Mouse (Mus musculus): ENCODE measurements around the gene Tchhl1. TPM values are rescaled to one million over a fixed set of nuclear protein-coding genes. Genes with fewer than 3 reads are reported as not detected.
"Not testable (repeated sequence)": the region's sequence is repeated elsewhere in the genome, so short reads cannot be mapped to it uniquely, and the experiment has no call there.

Tchhl1 gene
- polyA plus RNA-seq, 1 experiment from 2014 or later: 0.38 TPM

DNA sequence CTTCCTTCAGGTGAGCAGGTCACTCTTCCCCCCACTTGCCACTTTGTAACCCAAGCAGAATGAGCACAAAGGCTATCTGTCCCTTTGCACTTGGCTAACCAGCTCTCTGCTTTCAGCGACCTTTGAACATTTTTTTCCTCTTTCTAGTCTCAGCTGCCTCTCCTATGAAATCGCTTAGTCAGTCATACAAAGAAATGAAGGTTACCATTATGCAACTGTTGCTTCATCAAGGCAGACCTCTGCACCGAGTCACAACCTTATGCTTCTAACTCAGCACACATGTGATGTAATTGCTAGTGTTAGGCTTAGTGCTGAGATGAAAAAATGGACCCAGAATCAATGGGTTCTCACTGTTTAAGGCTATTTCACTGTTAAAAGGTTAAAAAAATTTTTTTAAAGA, 1.1 kb downstream of the Tchhl1 start:
- Histone ChIP-seq H3K9me3 (replicated peaks) (no peaks in the 10 kb centered on the region), H3K9ac (no peak overlapping the region), H3K4me2 (no peak overlapping the region), H3K4me1 (0 out of 2 replicates have a peak, but pooled peaks cover 7% of the 10 kb centered on the region), H3K27me3 (no peaks in the 10 kb centered on the region), H3K4me3 (replicated peaks) (no peak overlapping the region), H3K27ac (no peak overlapping the region), H3K36me3 (no peaks in the 10 kb centered on the region)
- no peak for ATAC-seq (replicated peaks; ENCODE audit: low FRiP score)
- 74% methylated on average over 3 of the region's 3 CpGs for WGBS

- 90% methylated on average over 1 of the region's 1 CpGs for WGBS
- Histone ChIP-seq H3K4me3 (replicated peaks) (no peak overlapping the region), H3K9me3 (replicated peaks) (no peaks in the 10 kb centered on the region), H3K27ac (no peak overlapping the region), H3K27me3 (no peaks in the 10 kb centered on the region), H3K4me2 (no peak overlapping the region), H3K36me3 (no peaks in the 10 kb centered on the region), H3K4me1 (no peaks in the 10 kb centered on the region), H3K9ac (no peak overlapping the region)
- no peak for ATAC-seq (replicated peaks; ENCODE audit: low FRiP score)
Measured at GRCm38 (mm10) chr3:93480053-93480452, 11.5 kb downstream of the Tchhl1 start.

GRCm38 (mm10) chr3:93481982-93482616, 13.5 kb downstream of the Tchhl1 start:
- 62% methylated on average over 2 of the region's 2 CpGs for WGBS
- no peaks in the 10 kb centered on the region for H3K9me3 ChIP-seq (replicated peaks)
- no peak for ATAC-seq (replicated peaks; ENCODE audit: low FRiP score)

GRCm38 (mm10) chr3:93485611-93486010, 17.1 kb downstream of the Tchhl1 start:
- H3K4me1 ChIP-seq: no peaks in the 10 kb centered on the region
- no peaks in the 10 kb centered on the region for H3K9me3 ChIP-seq (replicated peaks)
- H3K9ac ChIP-seq: no peak overlapping the region
- 90% methylated on average over 3 of the region's 3 CpGs for WGBS
- no peaks in the 10 kb centered on the region for H3K36me3 ChIP-seq
- H3K27me3 ChIP-seq: no peaks in the 10 kb centered on the region
- no peak overlapping the region for H3K4me2 ChIP-seq
- no peak for ATAC-seq (replicated peaks; ENCODE audit: low FRiP score)
- no peak overlapping the region for H3K4me3 ChIP-seq (replicated peaks)
- H3K27ac ChIP-seq: no peak overlapping the region

More at GRCm38 (mm10) chr3:93481982-93482616, 13.5 kb downstream of the Tchhl1 start:
- Histone ChIP-seq H3K36me3 (no peaks in the 10 kb centered on the region), H3K27me3 (no peaks in the 10 kb centered on the region), H3K27ac (no peak overlapping the region), H3K4me2 (no peak overlapping the region), H3K4me3 (replicated peaks) (no peak overlapping the region), H3K4me1 (no peaks in the 10 kb centered on the region), H3K9ac (no peak overlapping the region)

DNA sequence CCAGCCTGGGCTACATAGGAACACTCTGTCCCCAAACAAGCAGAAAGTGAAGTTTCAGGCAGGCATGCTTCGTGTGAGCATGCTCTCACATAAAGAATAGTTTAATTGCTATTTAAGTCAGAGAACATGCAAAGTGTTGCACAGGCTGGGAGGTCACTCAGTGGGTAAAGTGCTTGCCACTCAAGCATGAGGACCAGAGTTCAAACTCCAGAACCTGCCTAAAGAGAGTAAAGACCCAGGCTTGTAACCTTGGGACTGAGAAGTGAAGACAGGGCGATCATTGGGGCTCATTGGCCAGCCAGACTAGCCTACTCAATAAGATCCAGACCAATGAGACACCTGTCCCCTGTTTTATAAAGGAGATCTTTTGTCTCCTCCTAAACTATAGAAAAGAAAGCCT, 20.0 kb downstream of the Tchhl1 start:
- Histone ChIP-seq H3K36me3 (no peaks in the 10 kb centered on the region), H3K9ac (no peak overlapping the region), H3K4me3 (replicated peaks) (no peak overlapping the region), H3K27me3 (no peaks in the 10 kb centered on the region), H3K27ac (no peak overlapping the region), H3K4me2 (no peak overlapping the region), H3K4me1 (no peaks in the 10 kb centered on the region), H3K9me3 (replicated peaks) (no peaks in the 10 kb centered on the region)
- ATAC-seq (replicated peaks; ENCODE audit: low FRiP score): no peak
- WGBS: 82% methylated on average over 2 of the region's 2 CpGs

- no peaks in the 10 kb centered on the region for H3K4me1 ChIP-seq
- no peaks in the 10 kb centered on the region for H3K9me3 ChIP-seq (replicated peaks)
- 71% methylated on average over 3 of the region's 3 CpGs for WGBS
- H3K9ac ChIP-seq: no peak overlapping the region
- no peaks in the 10 kb centered on the region for H3K36me3 ChIP-seq
- H3K27ac ChIP-seq: no peak overlapping the region
- H3K27me3 ChIP-seq: no peaks in the 10 kb centered on the region
- no peak overlapping the region for H3K4me2 ChIP-seq
- no peak overlapping the region for H3K4me3 ChIP-seq (replicated peaks)
- no peak for ATAC-seq (replicated peaks; ENCODE audit: low FRiP score)
Measured at GRCm38 (mm10) chr3:93492176-93492575, 23.6 kb downstream of the Tchhl1 start.

GRCm38 (mm10) chr3:93493992-93494391, 25.4 kb downstream of the Tchhl1 start:
- no peak overlapping the region for H3K9ac ChIP-seq
- ATAC-seq (replicated peaks; ENCODE audit: low FRiP score): peak; percentile 78
- no peak overlapping the region for H3K4me3 ChIP-seq (replicated peaks)
- H3K36me3 ChIP-seq: no peaks in the 10 kb centered on the region
- H3K27me3 ChIP-seq: no peaks in the 10 kb centered on the region
- H3K4me1 ChIP-seq: no peaks in the 10 kb centered on the region
- 2% methylated on average over 4 of the region's 4 CpGs for WGBS
- H3K9me3 ChIP-seq (replicated peaks): no peaks in the 10 kb centered on the region
- no peak overlapping the region for H3K27ac ChIP-seq
- H3K4me2 ChIP-seq: no peak overlapping the region

- not testable (repeated sequence) for H3K4me3 ChIP-seq (replicated peaks); H3K36me3 ChIP-seq; H3K9ac ChIP-seq; H3K27ac ChIP-seq; H3K4me1 ChIP-seq; H3K27me3 ChIP-seq; H3K9me3 ChIP-seq (replicated peaks); H3K4me2 ChIP-seq; ATAC-seq (replicated peaks; ENCODE audit: low FRiP score)
- 29% methylated on average over 5 of the region's 5 CpGs for WGBS
Measured at GRCm38 (mm10) chr3:93494774-93495173, 26.2 kb downstream of the Tchhl1 start.

GRCm38 (mm10) chr3:93497131-93497530, 28.6 kb downstream of the Tchhl1 start:
- H3K9ac ChIP-seq: no peak overlapping the region
- no peak overlapping the region for H3K4me3 ChIP-seq (replicated peaks)
- H3K27me3 ChIP-seq: no peaks in the 10 kb centered on the region
- H3K4me2 ChIP-seq: no peak overlapping the region
- no peaks in the 10 kb centered on the region for H3K4me1 ChIP-seq
- H3K9me3 ChIP-seq (replicated peaks): no peaks in the 10 kb centered on the region
- no peak overlapping the region for H3K27ac ChIP-seq
- WGBS: 67% methylated on average over 3 of the region's 3 CpGs
- ATAC-seq (replicated peaks; ENCODE audit: low FRiP score): peak; percentile 46; the same call in 1 of the 2 replicates
- no peaks in the 10 kb centered on the region for H3K36me3 ChIP-seq

- Histone ChIP-seq H3K27ac (no peak overlapping the region), H3K9ac (no peak overlapping the region), H3K36me3 (no peaks in the 10 kb centered on the region), H3K4me1 (no peaks in the 10 kb centered on the region), H3K9me3 (replicated peaks) (no peaks in the 10 kb centered on the region), H3K4me3 (replicated peaks) (no peak overlapping the region), H3K4me2 (no peak overlapping the region), H3K27me3 (no peaks in the 10 kb centered on the region)
- no peak for ATAC-seq (replicated peaks; ENCODE audit: low FRiP score)
Measured at GRCm38 (mm10) chr3:93499129-93499528, 30.6 kb downstream of the Tchhl1 start.

- WGBS: 85% methylated on average over 7 of the region's 7 CpGs
- H3K27ac ChIP-seq: no peak overlapping the region
- H3K36me3 ChIP-seq: no peaks in the 10 kb centered on the region
- H3K27me3 ChIP-seq: no peaks in the 10 kb centered on the region
- no peak for ATAC-seq (replicated peaks; ENCODE audit: low FRiP score)
- H3K4me1 ChIP-seq: no peaks in the 10 kb centered on the region
- H3K9ac ChIP-seq: no peak overlapping the region
- no peaks in the 10 kb centered on the region for H3K9me3 ChIP-seq (replicated peaks)
- no peak overlapping the region for H3K4me3 ChIP-seq (replicated peaks)
- H3K4me2 ChIP-seq: no peak overlapping the region
Measured at GRCm38 (mm10) chr3:93504536-93505189, 36.1 kb downstream of the Tchhl1 start.

DNA sequence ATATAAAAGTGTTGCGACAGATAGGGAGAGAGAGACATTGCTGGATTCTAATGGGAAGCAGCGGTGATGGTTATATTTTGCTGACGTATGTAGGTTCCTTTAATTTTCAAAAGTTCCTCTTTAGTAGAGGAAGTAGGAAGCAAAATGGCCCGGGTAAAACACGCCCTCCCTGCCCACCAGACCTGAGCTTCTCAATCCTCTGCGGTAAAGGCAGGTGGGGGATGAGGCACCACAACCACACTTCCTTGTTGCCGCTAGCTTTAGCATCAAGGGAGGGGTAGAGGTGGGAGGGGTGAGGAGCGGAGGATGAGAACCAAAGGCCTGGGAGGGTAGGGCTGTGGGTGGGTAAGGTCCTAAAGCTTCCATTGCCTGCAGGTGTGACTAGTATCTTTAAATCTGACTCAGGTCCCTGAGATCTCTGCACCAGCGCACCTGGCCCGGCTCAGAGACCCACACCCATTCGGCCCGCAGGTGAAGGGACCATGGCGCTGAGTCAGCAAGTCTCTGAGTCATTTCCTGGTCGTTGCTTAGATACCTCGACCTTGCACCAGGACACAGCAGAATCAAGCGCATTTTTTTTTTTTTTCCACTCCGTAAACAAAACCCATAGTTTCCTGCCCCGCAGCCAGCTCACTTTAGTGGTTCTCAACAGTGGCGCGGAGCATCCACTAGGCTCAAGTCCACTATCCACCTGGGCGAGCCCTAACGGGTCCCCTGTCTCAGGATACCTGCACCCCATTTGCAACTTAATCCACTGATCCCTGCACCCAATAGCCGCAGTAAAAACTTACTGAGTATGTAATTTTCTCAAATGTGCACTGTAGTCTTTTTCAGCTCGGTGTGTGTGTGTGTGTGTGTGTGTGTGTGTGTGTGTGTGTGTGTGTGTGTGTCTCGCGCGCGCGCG, 37.7 kb downstream of the Tchhl1 start:
- Histone ChIP-seq H3K9me3 (replicated peaks) (no peaks in the 10 kb centered on the region), H3K27ac (peak overlapping the region; percentile 67), H3K4me2 (peak overlapping the region; percentile 47), H3K4me1 (no peaks in the 10 kb centered on the region), H3K9ac (no peak overlapping the region), H3K27me3 (no peaks in the 10 kb centered on the region), H3K36me3 (no peaks in the 10 kb centered on the region), H3K4me3 (replicated peaks) (peak overlapping the region; percentile 21)
- ATAC-seq (replicated peaks; ENCODE audit: low FRiP score): peak; percentile 88
- 33% methylated on average over 30 of the region's 30 CpGs for WGBS

All from kidney, embryonic 15.5 days (tissue).